Mouse (Mus musculus) kidney, adult 2 months (tissue): ENCODE measurements around the gene Itm2b.

Experiments
- CTCF ChIP-seq: fragments of 200-500 bp; conservative IDR thresholded peaks from 2 replicates; pipeline ENCODE4 v1.5.1; 2011; ENCODE audit warnings: low read depth, mild to moderate bottlenecking, control low read depth, low read length, moderate library complexity, mixed read lengths; ENCODE audit not compliant: insufficient read depth, insufficient read length
- POLR2A ChIP-seq: fragments of 200-500 bp; IDR thresholded peaks from one replicate; pipeline ENCODE4 v1.6.1; 2011; ENCODE audit warnings: low read depth, low read length, control low read depth

- TF ChIP-seq CTCF (no peak), POLR2A (no peak)
Observed at GRCm38 (mm10) chr14:73401408-73401807, 16.3 kb upstream of the Itm2b start.
